Mouse (Mus musculus): ENCODE data around the gene Spag4.
A peak's percentile ranks its signal among the peaks of the same experiment; 100 is the strongest.
"Not testable (repeated sequence)": the region's sequence is repeated elsewhere in the genome, so short reads cannot be mapped to it uniquely, and the experiment has no call there.

Spag4 gene

DNA sequence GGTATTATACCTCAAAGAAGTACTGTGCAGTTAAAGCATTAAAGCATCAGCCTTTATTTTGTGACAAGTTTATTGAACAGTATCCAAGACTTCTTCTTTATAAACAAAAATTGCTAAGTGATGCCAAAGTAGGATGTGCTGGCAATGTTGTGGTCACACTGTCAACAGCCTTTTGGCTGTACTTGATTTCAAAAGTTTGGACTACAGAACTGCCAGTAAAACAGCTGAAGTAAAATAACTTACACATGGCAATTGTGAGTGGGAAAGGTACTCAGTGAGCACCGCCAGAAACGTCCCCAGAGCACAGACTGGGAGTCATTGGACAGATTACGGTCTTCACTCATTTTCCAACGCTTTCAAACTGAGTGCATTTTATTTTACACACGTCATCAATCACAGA lies 27.0 kb downstream of the Spag4 start:
- DNase-seq (ENCODE audit: extremely low read depth, insufficient read length, low spot score): no peak

DNA sequence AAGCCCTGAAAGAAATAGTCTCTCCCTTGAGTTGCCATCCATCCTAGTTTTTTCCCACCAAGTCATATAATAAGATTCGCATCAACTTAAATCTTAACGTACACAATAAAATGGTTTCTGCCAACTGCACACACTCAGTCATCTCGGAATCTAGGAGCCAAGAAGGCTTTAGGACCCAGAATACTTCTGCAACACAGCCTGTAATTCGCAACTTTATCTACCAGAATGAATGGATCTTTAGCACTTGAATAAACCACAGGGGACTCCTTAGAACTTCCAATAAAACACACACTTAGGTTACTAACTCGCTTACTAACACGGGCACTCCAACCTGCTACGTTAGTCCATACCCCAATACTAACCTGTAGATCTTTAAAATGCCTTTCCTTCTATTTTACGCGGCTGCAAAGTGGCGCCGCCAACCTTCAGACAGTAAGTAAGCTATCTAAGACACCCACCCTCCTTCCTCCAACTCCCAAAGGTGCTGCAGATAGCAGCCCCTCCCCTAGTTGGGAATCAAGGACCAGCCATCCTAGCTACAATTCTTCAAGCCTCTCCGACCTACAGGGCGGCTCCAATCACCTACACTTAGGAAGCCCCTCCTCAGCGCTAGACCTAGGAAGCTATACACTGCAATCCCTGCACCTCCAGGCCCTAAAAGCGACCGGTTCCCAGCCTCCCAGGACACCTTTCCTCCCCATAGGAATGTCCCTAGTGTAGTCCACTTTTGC lies 45.8 kb downstream of the Spag4 start:
- no peak for DNase-seq (ENCODE audit: extremely low read depth, insufficient read length, low spot score)

DNA sequence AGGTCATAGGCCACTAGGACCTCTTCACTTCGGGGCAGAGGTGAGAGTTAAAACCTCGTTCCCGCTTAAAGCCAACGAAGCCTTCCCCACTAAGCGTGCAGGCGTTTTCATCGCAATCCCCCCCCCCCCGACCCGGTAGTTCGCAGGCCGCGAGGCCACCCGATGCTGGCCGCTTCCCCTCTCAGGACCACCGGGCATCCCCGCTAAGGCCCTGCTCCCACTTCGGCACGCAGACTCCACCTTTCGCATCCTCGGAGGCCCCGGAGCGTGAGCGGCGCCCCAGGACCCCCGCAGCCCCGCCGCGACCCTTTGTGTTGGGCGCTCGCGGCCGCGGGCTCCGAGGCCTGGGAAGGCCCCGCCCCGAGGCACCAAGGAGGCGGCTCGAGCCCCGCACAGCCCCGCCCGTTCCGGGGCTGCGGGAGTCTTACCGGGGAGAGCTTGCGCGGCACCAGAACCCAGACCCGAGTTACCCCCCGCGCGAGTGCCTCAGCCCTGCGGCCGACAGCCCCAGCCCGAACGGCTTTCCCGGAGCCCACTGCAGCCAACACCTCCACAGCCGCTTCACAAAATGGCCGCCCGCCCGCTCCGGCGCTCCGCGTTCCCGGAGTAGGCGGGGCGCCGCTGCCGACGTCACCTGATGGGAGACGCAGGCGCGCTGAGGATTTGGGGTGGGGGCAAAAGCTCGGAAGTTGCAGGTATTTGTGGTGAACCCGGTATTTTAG lies 46.5 kb downstream of the Spag4 start, which contains the start of the genes Cpne1 and Rbm12:
Gene Cpne1 (minus strand): TSS at position 608 of the 722 bp plus-strand sequence.
Gene Rbm12 (minus strand): TSS at position 621 of the 722 bp plus-strand sequence.
- DNase-seq (ENCODE audit: extremely low read depth, insufficient read length, low spot score): peak; percentile 92

DNA sequence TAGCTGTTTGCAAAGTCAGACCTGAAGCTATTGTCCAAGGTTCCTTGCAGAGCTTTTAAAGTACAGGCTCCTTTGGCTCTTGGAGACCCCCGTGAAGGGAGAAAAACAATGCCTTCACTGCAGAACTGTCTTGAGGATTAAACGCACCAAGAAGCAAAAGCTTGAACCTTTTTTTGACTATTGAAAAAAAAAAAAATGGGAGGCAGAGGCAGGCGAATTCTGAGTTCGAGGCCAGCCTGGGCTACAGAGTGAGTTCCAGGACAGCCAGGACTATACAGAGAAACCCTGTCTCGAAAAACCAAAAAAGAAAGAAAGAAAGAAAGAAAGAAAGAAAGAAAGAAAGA lies 47.1 kb downstream of the Spag4 start:
- not testable (repeated sequence) for DNase-seq (ENCODE audit: extremely low read depth, insufficient read length, low spot score)

DNA sequence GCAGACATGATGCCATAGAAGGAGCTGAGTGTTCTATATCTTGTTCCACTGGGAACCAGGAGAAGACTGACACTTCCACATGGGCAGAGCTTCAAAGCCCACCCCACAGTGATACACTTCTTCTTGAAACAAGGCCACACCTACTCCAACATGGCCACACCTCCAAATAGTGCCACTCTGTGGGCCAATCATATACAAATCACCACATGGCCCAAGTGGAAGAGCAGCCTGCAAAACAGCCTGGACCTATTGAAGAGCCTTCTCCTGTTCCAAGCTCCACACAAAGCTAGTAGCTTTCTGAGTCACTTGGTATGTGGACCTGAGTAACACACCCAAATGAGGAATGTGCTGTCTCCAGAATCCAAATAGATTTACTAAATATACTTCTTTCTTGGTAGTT lies 54.6 kb downstream of the Spag4 start:
- DNase-seq (ENCODE audit: extremely low read depth, insufficient read length, low spot score): peak; percentile 72
